Mouse (Mus musculus) cerebellum, adult 8-10 months (tissue): Measurements from ENCODE around the gene Ipmk.
A peak's percentile ranks its signal among the peaks of the same experiment; 100 is the strongest.

Experiments
- DNase-seq: peaks from one replicate; pipeline ENCODE4 v3.0.0; 2022

The Ipmk gene

GRCm38 (mm10) chr10:71347509-71347949 lies at the start of gene Ipmk:
Gene Ipmk, plus strand, starts transcription at chr10:71347763.
- peak; percentile 100 for DNase-seq

- peak; percentile 47 for DNase-seq
Observed at GRCm38 (mm10) chr10:71300161-71300560, 47.4 kb upstream of the Ipmk start.

- DNase-seq: no peak
Observed at GRCm38 (mm10) chr10:71302490-71302889, 45.1 kb upstream of the Ipmk start.

GRCm38 (mm10) chr10:71306190-71306589 lies 41.4 kb upstream of the Ipmk start:
- no peak for DNase-seq

GRCm38 (mm10) chr10:71306759-71307158 lies 40.8 kb upstream of the Ipmk start:
- no peak for DNase-seq

- DNase-seq: no peak
Observed at GRCm38 (mm10) chr10:71308199-71308598, 39.4 kb upstream of the Ipmk start.

- DNase-seq: no peak
Observed at GRCm38 (mm10) chr10:71310288-71310687, 37.3 kb upstream of the Ipmk start.

- DNase-seq: no peak
Observed at GRCm38 (mm10) chr10:71314596-71314995, 33.0 kb upstream of the Ipmk start.

GRCm38 (mm10) chr10:71316056-71316455 lies 31.5 kb upstream of the Ipmk start:
- no peak for DNase-seq

- DNase-seq: no peak
Observed at GRCm38 (mm10) chr10:71316497-71316896, 31.1 kb upstream of the Ipmk start.

GRCm38 (mm10) chr10:71323669-71324068 lies 23.9 kb upstream of the Ipmk start:
- DNase-seq: no peak

GRCm38 (mm10) chr10:71326123-71326522 lies 21.4 kb upstream of the Ipmk start:
- DNase-seq: no peak

GRCm38 (mm10) chr10:71326789-71327188 lies 20.8 kb upstream of the Ipmk start:
- DNase-seq: peak; percentile 73

GRCm38 (mm10) chr10:71327386-71327785 lies 20.2 kb upstream of the Ipmk start:
- no peak for DNase-seq

GRCm38 (mm10) chr10:71328382-71328781 lies 19.2 kb upstream of the Ipmk start:
- DNase-seq: no peak

GRCm38 (mm10) chr10:71328870-71329269 lies 18.7 kb upstream of the Ipmk start:
- DNase-seq: no peak

- no peak for DNase-seq
Observed at GRCm38 (mm10) chr10:71329295-71329694, 18.3 kb upstream of the Ipmk start.

GRCm38 (mm10) chr10:71330070-71330469 lies 17.5 kb upstream of the Ipmk start:
- no peak for DNase-seq

- DNase-seq: no peak
Observed at GRCm38 (mm10) chr10:71331908-71332307, 15.7 kb upstream of the Ipmk start.

- no peak for DNase-seq
Observed at GRCm38 (mm10) chr10:71332376-71332775, 15.2 kb upstream of the Ipmk start.

- DNase-seq: no peak
Observed at GRCm38 (mm10) chr10:71332859-71333258, 14.7 kb upstream of the Ipmk start.

- DNase-seq: no peak
Observed at GRCm38 (mm10) chr10:71337733-71338132, 9.8 kb upstream of the Ipmk start.

- DNase-seq: no peak
Observed at GRCm38 (mm10) chr10:71338156-71338905, 9.2 kb upstream of the Ipmk start.

- no peak for DNase-seq
Observed at GRCm38 (mm10) chr10:71339463-71339862, 8.1 kb upstream of the Ipmk start.

- DNase-seq: no peak
Observed at GRCm38 (mm10) chr10:71340195-71340594, 7.4 kb upstream of the Ipmk start.
